9 mouse cellular contexts compared by ENCODE assay signal in genomic region chr5:118027101-118027697, GRCm38 (mm10). TPM values are rescaled to one million over a fixed set of nuclear protein-coding genes. Genes with fewer than 3 reads are reported as not detected.
DNase-seq lines count a peak whose midpoint lies in the region; ATAC-seq and TF ChIP-seq lines count a peak whose summit lies in the region.
"Had no signal": no experiment of that assay in that cellular context is flagged by ENCODE, and none has a peak within 500 bp of the region (broad histone marks: within the 10 kb centered on the region; RNA-seq: fewer than 3 reads in every experiment).

No protein-coding gene starts in this region.

- 1% methylated on average over 39 of the region's 39 CpGs for WGBS in heart, embryonic 13.5 days
- WGBS in hindbrain, embryonic 12.5 days = under 1% methylated on average over 34 of the region's 39 CpGs
- under 1% methylated on average over 39 of the region's 39 CpGs for WGBS in midbrain, embryonic 14.5 days

- H3K4me3 ChIP-seq in heart, embryonic 13.5 days = peak overlapping the region; percentile 65
- 0 out of 2 replicates have a peak overlapping the region, but pooled peaks have one; percentile 13 for H3K4me3 ChIP-seq in bone marrow macrophage, adult 2 months (ENCODE audit: insufficient read depth, low read length)
- peak overlapping the region; percentile 67 for H3K4me3 ChIP-seq in hindbrain, embryonic 12.5 days
- H3K4me3 ChIP-seq in midbrain, embryonic 14.5 days (replicated peaks; ENCODE audit: low read depth, low read length) = peak overlapping the region; percentile 61

- peak overlapping the region; percentile 96 for H3K4me2 ChIP-seq in heart, embryonic 13.5 days
- H3K4me2 ChIP-seq in hindbrain, embryonic 12.5 days (replicated peaks) = peak overlapping the region; percentile 99
- peak overlapping the region; percentile 98 for H3K4me2 ChIP-seq in midbrain, embryonic 14.5 days (ENCODE audit: low read length)

- no peak for TF ChIP-seq CTCF in bone marrow macrophage, adult 2 months (IDR thresholded peaks at IDR 0.05; ENCODE audit: low read depth, low read length)

- peaks cover 65% of the 10 kb centered on the region for H3K27me3 ChIP-seq in heart, embryonic 13.5 days (replicated peaks)
- peaks cover 68% of the 10 kb centered on the region for H3K27me3 ChIP-seq in hindbrain, embryonic 12.5 days
- H3K27me3 ChIP-seq in midbrain, embryonic 14.5 days (ENCODE audit: control insufficient read depth, insufficient read depth, low read length) = peaks cover 50% of the 10 kb centered on the region

- intact Hi-C loops in left cerebral cortex, postnatal 36 days (cut with DNase I) = loop anchor here (5.0 kb wide), 1 partner anchor 40 kb away; no protein-coding TSS in a partner anchor

- DNase-seq in heart, adult 11 months = no peak
- peak; percentile 24 for DNase-seq in midbrain, embryonic 14.5 days
- no peak for DNase-seq in urinary bladder, postnatal 36 days (ENCODE audit: low spot score in 2 of 2)
- no peak for DNase-seq in left cerebral cortex, postnatal 36 days (ENCODE audit: low spot score in 2 of 2)

- TF ChIP-seq POLR2A in bone marrow macrophage, adult 2 months (IDR thresholded peaks at IDR 0.05; ENCODE audit: borderline replicate concordance, low read depth, low read length) = no peak

- no peaks in the 10 kb centered on the region for H3K9me3 ChIP-seq in heart, embryonic 13.5 days
- no peaks in the 10 kb centered on the region; the same call in 1 of the 2 replicates for H3K9me3 ChIP-seq in hindbrain, embryonic 12.5 days (replicated peaks)
- no peaks in the 10 kb centered on the region for H3K9me3 ChIP-seq in midbrain, embryonic 14.5 days (ENCODE audit: control insufficient read depth, low read length)

- peaks cover 46% of the 10 kb centered on the region for H3K4me1 ChIP-seq in heart, embryonic 13.5 days
- H3K4me1 ChIP-seq in bone marrow macrophage, adult 2 months (ENCODE audit: control insufficient read depth, insufficient read depth, low read length) = no peaks in the 10 kb centered on the region
- H3K4me1 ChIP-seq in hindbrain, embryonic 12.5 days = peaks cover 43% of the 10 kb centered on the region
- H3K4me1 ChIP-seq in midbrain, embryonic 14.5 days (ENCODE audit: control insufficient read depth, insufficient read depth, low read length) = peaks cover 15% of the 10 kb centered on the region

- no peak for ATAC-seq in heart, embryonic 13.5 days (ENCODE audit: extremely low read depth, insufficient number of reproducible peaks, low FRiP score, low TSS enrichment)
- ATAC-seq in hindbrain, embryonic 12.5 days (ENCODE audit: low FRiP score) = no peak
- no peak for ATAC-seq in midbrain, embryonic 14.5 days (ENCODE audit: low FRiP score, low TSS enrichment)
- no peak for ATAC-seq in activated CD4-positive, CD25-positive, alpha-beta regulatory T cell, adult 4 months

- H3K36me3 ChIP-seq in heart, embryonic 13.5 days = no peaks in the 10 kb centered on the region
- no peaks in the 10 kb centered on the region for H3K36me3 ChIP-seq in hindbrain, embryonic 12.5 days
- H3K36me3 ChIP-seq in midbrain, embryonic 14.5 days (ENCODE audit: control insufficient read depth, insufficient read depth, low read length) = no peaks in the 10 kb centered on the region

- H3K9ac ChIP-seq in heart, embryonic 13.5 days = peak overlapping the region; percentile 81
- H3K9ac ChIP-seq in hindbrain, embryonic 12.5 days = peak overlapping the region; percentile 62
- H3K9ac ChIP-seq in midbrain, embryonic 14.5 days (replicated peaks; ENCODE audit: low read length) = peak overlapping the region; percentile 53; the same call in 1 of the 2 replicates

- no peak overlapping the region for H3K27ac ChIP-seq in heart, embryonic 13.5 days (replicated peaks)
- no peak overlapping the region for H3K27ac ChIP-seq in bone marrow macrophage, adult 2 months (ENCODE audit: insufficient read depth, low read depth, low read length)
- H3K27ac ChIP-seq in hindbrain, embryonic 12.5 days = no peak overlapping the region
- H3K27ac ChIP-seq in midbrain, embryonic 14.5 days (replicated peaks; ENCODE audit: low read depth, low read length) = no peak overlapping the region

RNA-seq across cellular contexts. Expression of gene Tesc, which starts 0.3 kb away (rescaled TPM):
- 17.8 and 20.3 TPM in 2 replicates for polyA plus RNA-seq in heart, embryonic 13.5 days (2015; fragmentation: Nextera tagmentation; extraction: Ambion mirVana)
- not detected in 2 replicates for polyA plus RNA-seq in bone marrow macrophage, adult 2 months (2012; ENCODE audit: insufficient read depth, insufficient read length, missing spikeins)
- 0.53 and 0.56 TPM in 2 replicates for polyA plus RNA-seq in hindbrain, embryonic 12.5 days (2016; fragmentation: Nextera tagmentation; extraction: Ambion mirVana)
- 4.4 and 4.9 TPM in 2 replicates for polyA plus RNA-seq in midbrain, embryonic 14.5 days (2014; fragmentation: Nextera tagmentation; extraction: Ambion mirVana)
- polyA plus RNA-seq in activated CD4-positive, CD25-positive, alpha-beta regulatory T cell, adult 4 months (2017; shearing (Covaris generic)) = 1 to 10 TPM; 6.5 to 7.7 TPM
- total RNA-seq in left cerebral cortex, postnatal 36 days (2021) = 10 to 100 TPM; 83.4 to 97.3 TPM
- total RNA-seq: hematopoietic stem cell, adult 5-6 weeks had no signal

RNA-seq across cellular contexts. Expression of gene Fbxo21, which starts 50.7 kb away (rescaled TPM):
- 51.0 and 53.0 TPM in 2 replicates for polyA plus RNA-seq in heart, embryonic 13.5 days (2015; fragmentation: Nextera tagmentation; extraction: Ambion mirVana)
- polyA plus RNA-seq in bone marrow macrophage, adult 2 months (2012; ENCODE audit: insufficient read depth, insufficient read length, missing spikeins) = 17.2 and 17.4 TPM in 2 replicates
- polyA plus RNA-seq in hindbrain, embryonic 12.5 days (2016; fragmentation: Nextera tagmentation; extraction: Ambion mirVana) = 132 and 133 TPM in 2 replicates
- 128 and 163 TPM in 2 replicates for polyA plus RNA-seq in midbrain, embryonic 14.5 days (2014; fragmentation: Nextera tagmentation; extraction: Ambion mirVana)
- polyA plus RNA-seq in activated CD4-positive, CD25-positive, alpha-beta regulatory T cell, adult 4 months (2017; shearing (Covaris generic)) = 10 to 100 TPM in 1 of 2 experiments, 1 to 10 TPM in 1; 9.8 to 12.0 TPM
- total RNA-seq in left cerebral cortex, postnatal 36 days (2021) = 100 to 1,000 TPM; 110 to 111 TPM

Comparison
In these comparisons a context has a peak if more than half of its experiments do, and no peak if none do; other contexts are left out.
1. H3K4me3 ChIP-seq: peak in every context shown above with its lines; median percentile 67 in hindbrain, embryonic 12.5 days; 65 in heart, embryonic 13.5 days; 61 in midbrain, embryonic 14.5 days; 13 in bone marrow macrophage, adult 2 months.